Mouse (Mus musculus): ENCODE measurements around the gene Hist1h2an. TPM values are rescaled to one million over a fixed set of nuclear protein-coding genes. Genes with fewer than 3 reads are reported as not detected.
A peak's percentile ranks its signal among the peaks of the same experiment; 100 is the strongest.

Hist1h2an gene
- total RNA-seq, 2 experiments from 2014 or later: 94.5 to 114 TPM

- peak; percentile 55 for DNase-seq
Measured at GRCm38 (mm10) chr13:21783255-21783617, 3.8 kb downstream of the Hist1h2an start, which contains the start of gene Hist1h3i. Hist1h3i (minus strand) TSS chr13:21783370.

GRCm38 (mm10) chr13:21782361-21783254, 4.4 kb downstream of the Hist1h2an start:
- peak; percentile 11 for DNase-seq

GRCm38 (mm10) chr13:21781639-21782038, 5.4 kb downstream of the Hist1h2an start:
- DNase-seq: no peak

GRCm38 (mm10) chr13:21781021-21781555, 5.9 kb downstream of the Hist1h2an start:
- DNase-seq: no peak

- DNase-seq: peak; percentile 72
Measured at GRCm38 (mm10) chr13:21779767-21780731, 7.0 kb downstream of the Hist1h2an start, which contains the start of gene Hist1h1b. Hist1h1b (minus strand) TSS chr13:21780625.

- DNase-seq: peak; percentile 71
Measured at GRCm38 (mm10) chr13:21778814-21779766, 7.9 kb downstream of the Hist1h2an start.

GRCm38 (mm10) chr13:21755707-21756106, 31.3 kb downstream of the Hist1h2an start:
- DNase-seq: no peak

GRCm38 (mm10) chr13:21754294-21755001, 32.6 kb downstream of the Hist1h2an start:
- DNase-seq: peak; percentile 48

GRCm38 (mm10) chr13:21753524-21754285, 33.3 kb downstream of the Hist1h2an start, which contains the start of the genes Hist1h2ak and Hist1h2bn:
Hist1h2ak (minus strand) TSS chr13:21753827.
Hist1h2bn (plus strand) TSS chr13:21754123.
- DNase-seq: peak; percentile 62

- no peak for DNase-seq
Measured at GRCm38 (mm10) chr13:21753051-21753523, 33.9 kb downstream of the Hist1h2an start.

GRCm38 (mm10) chr13:21752356-21752755, 34.7 kb downstream of the Hist1h2an start:
- DNase-seq: no peak

GRCm38 (mm10) chr13:21751827-21752226, 35.2 kb downstream of the Hist1h2an start:
- DNase-seq: no peak

- no peak for DNase-seq
Measured at GRCm38 (mm10) chr13:21751417-21751816, 35.6 kb downstream of the Hist1h2an start.

GRCm38 (mm10) chr13:21750159-21751017, 36.6 kb downstream of the Hist1h2an start, which contains the start of gene Hist1h4k:
Hist1h4k (minus strand) TSS chr13:21750505.
- DNase-seq: peak; percentile 92

GRCm38 (mm10) chr13:21749387-21750158, 37.4 kb downstream of the Hist1h2an start:
- no peak for DNase-seq

- no peak for DNase-seq
Measured at GRCm38 (mm10) chr13:21745006-21745405, 42.0 kb downstream of the Hist1h2an start.
